Mouse (Mus musculus) heart, embryonic 13.5 days (tissue): Measurements from ENCODE around the gene Izumo2. TPM values are rescaled to one million over a fixed set of nuclear protein-coding genes. Genes with fewer than 3 reads are reported as not detected.
"Not testable (repeated sequence)": the region's sequence is repeated elsewhere in the genome, so short reads cannot be mapped to it uniquely, and the experiment has no call there.

Experiments used
- ATAC-seq: fragments of 200-750 bp; cut with Nextera tagmentation; 2 replicates; pipeline ENCODE4 v1.8.0; 2017; ENCODE audit warnings: moderate TSS enrichment; ENCODE audit not compliant: insufficient number of reproducible peaks, low FRiP score, low TSS enrichment; ENCODE audit errors: extremely low read depth
- H3K27ac ChIP-seq: fragments of 300-500 bp; sonication (generic); replicated peaks from 2 replicates; pipeline ENCODE4 v1.5.1; 2015; ENCODE audit warnings: moderate library complexity, mild to moderate bottlenecking, inconsistent platforms
- H3K27me3 ChIP-seq: fragments of 300-500 bp; sonication (generic); replicated peaks from 2 replicates; pipeline ENCODE4 v1.6.1; 2015; ENCODE audit warnings: mild to moderate bottlenecking, inconsistent platforms
- H3K36me3 ChIP-seq: fragments of 300-500 bp; sonication (generic); 2 replicates; pipeline ENCODE4 v1.6.1; 2015; ENCODE audit warnings: mild to moderate bottlenecking, inconsistent platforms
- H3K4me1 ChIP-seq: fragments of 300-500 bp; sonication (generic); 2 replicates; pipeline ENCODE4 v1.6.1; 2015; ENCODE audit warnings: inconsistent platforms
- H3K4me2 ChIP-seq: fragments of 300-500 bp; sonication (generic); 2 replicates; pipeline ENCODE4 v1.6.1; 2015; ENCODE audit warnings: inconsistent platforms, mild to moderate bottlenecking, moderate library complexity
- H3K4me3 ChIP-seq: fragments of 300-500 bp; sonication (generic); 2 replicates; pipeline ENCODE4 v1.5.1; 2015; ENCODE audit warnings: moderate library complexity, mild to moderate bottlenecking, inconsistent platforms
- H3K9ac ChIP-seq: fragments of 300-500 bp; sonication (generic); 2 replicates; pipeline ENCODE4 v1.6.1; 2015; ENCODE audit warnings: inconsistent platforms, mild to moderate bottlenecking, moderate library complexity
- H3K9me3 ChIP-seq: fragments of 300-500 bp; sonication (generic); 2 replicates; pipeline ENCODE4 v1.6.1; 2016; ENCODE audit warnings: inconsistent platforms
- WGBS: fragments of 180-500 bp; shearing (Covaris S2); methylation state at CpG from one replicate; pipeline ENCODE4 v1.1.7; 2015; ENCODE audit warnings: mixed read lengths; 5-methylcytosine and 5-hydroxymethylcytosine counted together
- polyA plus RNA-seq: library from polyadenylated mRNA; unstranded; fragments of >200 nt; fragmentation: Nextera tagmentation; extraction: Ambion mirVana; gene quantifications from 2 replicates; pipeline ENCODE4 v1.2.1, GENCODE M21; 2015

Izumo2 gene
- polyA plus RNA-seq, 1 experiment from 2014 or later = not detected

DNA sequence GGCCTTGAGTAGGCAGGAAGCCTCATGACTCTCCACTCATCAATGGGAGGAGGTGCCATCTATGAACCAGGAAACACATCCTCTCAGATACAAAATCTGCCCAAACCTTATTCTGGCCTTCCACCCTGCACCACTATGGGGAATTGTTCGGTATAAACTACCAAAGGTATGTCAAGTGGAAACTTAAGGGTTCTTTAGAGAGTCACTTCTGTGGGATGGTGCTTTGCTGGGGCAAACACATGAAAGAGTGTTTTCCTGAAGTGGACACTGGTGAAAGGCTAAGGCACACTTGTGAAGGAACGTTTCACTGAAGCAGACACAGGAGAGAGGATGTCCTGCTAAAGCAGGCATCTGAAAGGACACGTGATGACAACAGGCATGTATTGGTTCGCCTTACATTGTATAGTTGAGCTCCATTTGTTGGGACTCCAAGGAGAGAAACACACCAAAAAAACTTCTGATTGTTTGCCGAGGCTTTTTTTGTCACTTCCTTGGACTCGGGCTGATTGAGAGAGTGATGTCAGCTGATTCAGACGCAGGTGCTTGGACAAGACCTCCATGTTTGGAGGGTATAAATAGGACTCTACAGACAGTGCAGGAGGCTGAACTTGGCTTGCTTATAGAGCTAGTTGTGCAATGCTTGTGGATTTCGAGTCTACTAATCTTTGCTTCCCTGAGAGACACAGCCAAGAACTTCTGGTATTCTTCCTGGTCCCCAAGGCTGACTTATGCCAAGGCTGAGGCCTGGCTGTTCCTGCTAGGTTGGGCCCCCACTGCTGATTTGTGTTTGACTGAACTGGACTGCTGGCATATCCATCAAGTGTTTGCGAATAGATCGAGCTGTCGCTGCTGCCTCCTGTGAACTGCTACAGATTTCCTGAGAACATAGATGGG lies 19.8 kb downstream of the Izumo2 start:
- ATAC-seq = no peak
- Histone ChIP-seq H3K36me3 (no peaks in the 10 kb centered on the region), H3K9ac (no peak overlapping the region), H3K9me3 (peaks cover 6% of the 10 kb centered on the region; the same call in 1 of the 2 replicates), H3K4me1 (no peaks in the 10 kb centered on the region), H3K4me2 (no peak overlapping the region), H3K27me3 (peaks cover 18% of the 10 kb centered on the region; the same call in 1 of the 2 replicates), H3K27ac (no peak overlapping the region), H3K4me3 (no peak overlapping the region)
- 74% methylated on average over 11 of the region's 11 CpGs for WGBS

DNA sequence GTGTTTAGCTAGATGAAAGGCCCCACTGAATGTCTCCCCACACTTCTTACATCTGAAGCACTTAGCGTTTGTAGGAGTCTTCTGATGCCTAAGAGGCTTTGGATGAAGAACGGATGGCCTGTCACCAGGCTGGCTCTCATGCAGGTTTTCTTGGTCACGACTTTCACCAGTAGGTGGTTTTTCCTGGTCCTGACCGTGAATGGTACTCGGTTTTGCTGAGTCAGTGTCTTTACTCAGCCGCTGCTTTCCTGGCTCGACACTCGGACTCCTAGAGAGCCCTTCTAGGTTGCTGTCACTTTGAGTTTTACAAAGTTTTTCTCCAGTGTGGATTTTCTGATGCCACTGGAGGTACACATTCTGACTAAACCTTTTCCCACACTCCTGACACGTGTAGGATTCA lies 25.2 kb downstream of the Izumo2 start:
- 78% methylated on average over 9 of the region's 9 CpGs for WGBS
- H3K27ac ChIP-seq = no peak overlapping the region
- H3K4me3 ChIP-seq = no peak overlapping the region
- no peak for ATAC-seq
- no peak overlapping the region for H3K4me2 ChIP-seq
- H3K9ac ChIP-seq = no peak overlapping the region
- H3K4me1 ChIP-seq = no peaks in the 10 kb centered on the region
- H3K27me3 ChIP-seq = no peaks in the 10 kb centered on the region
- H3K36me3 ChIP-seq = no peaks in the 10 kb centered on the region
- H3K9me3 ChIP-seq = 0 out of 2 replicates have a peak, but pooled peaks cover 6% of the 10 kb centered on the region

DNA sequence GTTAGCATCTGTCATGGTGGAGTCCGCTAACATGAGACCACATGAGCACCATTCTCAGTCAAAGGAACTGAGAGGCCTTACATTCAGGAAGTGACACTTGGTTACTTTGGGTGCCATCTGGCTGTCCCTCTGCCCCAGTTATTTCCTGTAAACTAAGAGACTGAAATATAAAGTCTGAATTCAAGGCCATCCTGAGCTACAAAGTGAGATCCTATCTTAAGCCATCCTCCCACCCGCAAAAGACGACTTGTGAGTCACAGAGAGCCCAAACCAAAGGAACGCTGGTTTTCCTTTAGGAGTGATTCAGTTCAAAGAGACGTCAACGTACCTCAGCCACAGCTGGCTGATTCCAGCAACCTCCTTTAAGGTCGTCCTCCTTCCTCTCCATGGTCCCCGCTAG lies 32.8 kb downstream of the Izumo2 start:
- Histone ChIP-seq H3K4me1 (peaks cover 10% of the 10 kb centered on the region), H3K36me3 (no peaks in the 10 kb centered on the region), H3K4me3 (no peak overlapping the region), H3K9ac (no peak overlapping the region), H3K27me3 (no peaks in the 10 kb centered on the region), H3K9me3 (no peaks in the 10 kb centered on the region), H3K4me2 (no peak overlapping the region), H3K27ac (no peak overlapping the region)
- no peak for ATAC-seq
- WGBS = 70% methylated on average over 8 of the region's 8 CpGs

DNA sequence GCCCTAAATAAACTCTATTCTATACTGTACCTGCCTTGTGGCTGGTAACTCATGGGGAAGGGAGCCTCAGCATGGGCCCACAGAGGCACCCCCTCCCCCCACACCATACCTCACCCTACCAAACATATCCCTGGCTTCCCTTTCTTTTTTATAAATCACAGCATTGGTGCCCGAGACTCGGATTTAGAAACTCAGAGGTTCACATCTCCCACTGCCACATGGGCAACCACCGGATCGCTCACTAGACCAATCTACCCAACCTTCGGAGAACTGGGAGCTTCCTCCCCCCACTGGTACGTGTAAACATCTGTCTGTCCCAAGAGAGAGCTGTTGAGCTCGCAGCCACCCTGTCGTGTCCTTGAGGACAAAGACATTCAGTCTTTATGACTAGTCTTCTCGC lies 35.7 kb downstream of the Izumo2 start:
- 54% methylated on average over 9 of the region's 9 CpGs for WGBS
- no peak for ATAC-seq
- Histone ChIP-seq H3K4me3 (no peak overlapping the region), H3K4me2 (peak overlapping the region; percentile 86; the same call in 1 of the 2 replicates), H3K9me3 (no peaks in the 10 kb centered on the region), H3K9ac (0 out of 2 replicates have a peak overlapping the region, but pooled peaks have one; percentile 80), H3K27ac (no peak overlapping the region), H3K4me1 (peaks cover 24% of the 10 kb centered on the region), H3K36me3 (no peaks in the 10 kb centered on the region), H3K27me3 (no peaks in the 10 kb centered on the region)

DNA sequence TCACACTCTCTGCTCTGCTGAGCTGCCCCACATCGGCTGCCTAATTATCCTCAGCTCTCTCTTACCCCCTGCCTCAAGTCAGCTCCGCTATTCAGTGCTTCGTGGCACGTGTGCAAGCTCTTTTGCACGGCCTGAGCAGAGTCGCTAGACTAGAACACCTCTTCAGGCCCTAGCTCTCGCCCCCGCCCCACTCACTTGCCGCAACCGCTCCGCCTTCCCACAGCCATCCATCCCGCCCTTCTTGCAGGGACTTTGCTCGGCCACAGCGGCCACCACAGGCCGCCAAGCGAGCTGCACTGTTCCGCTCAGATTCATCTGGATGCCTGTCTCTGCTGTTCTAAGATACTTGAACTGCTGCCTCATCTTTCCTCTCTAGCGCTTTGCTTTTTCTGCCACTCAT lies 36.5 kb downstream of the Izumo2 start:
- WGBS = under 1% methylated on average over 18 of the region's 18 CpGs

DNA sequence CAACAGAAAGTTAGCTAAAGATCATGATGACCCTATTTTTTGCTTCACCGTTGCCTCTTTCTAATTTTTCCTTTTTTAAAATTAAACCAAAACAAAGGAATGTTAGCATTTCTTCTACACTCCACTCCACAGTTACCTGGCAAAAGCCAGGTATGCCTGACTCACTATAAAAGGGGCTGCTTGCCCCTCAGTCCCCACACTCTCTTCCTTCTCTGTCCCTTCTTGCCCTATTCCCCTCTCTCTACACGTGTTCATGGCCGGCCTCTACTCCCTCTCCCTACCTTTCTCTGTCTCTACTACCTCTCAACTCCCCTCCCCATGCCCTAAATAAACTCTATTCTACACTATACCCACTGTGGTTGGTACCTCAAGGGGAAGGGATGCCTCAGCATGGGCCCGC lies 38.6 kb downstream of the Izumo2 start:
- Histone ChIP-seq H3K27ac (no peak overlapping the region), H3K27me3 (no peaks in the 10 kb centered on the region), H3K4me2 (peak overlapping the region; percentile 81), H3K9ac (peak overlapping the region; percentile 74; the same call in 1 of the 2 replicates), H3K9me3 (no peaks in the 10 kb centered on the region), H3K36me3 (peaks cover 6% of the 10 kb centered on the region), H3K4me1 (peaks cover 29% of the 10 kb centered on the region), H3K4me3 (peak overlapping the region; percentile 80)
- WGBS = 56% methylated on average over 4 of the region's 4 CpGs
- no peak for ATAC-seq

More for the DNA sequence above, 36.5 kb downstream of the Izumo2 start:
- Histone ChIP-seq H3K4me3 (peak overlapping the region; percentile 56), H3K36me3 (no peaks in the 10 kb centered on the region), H3K4me2 (peak overlapping the region; percentile 86), H3K9ac (peak overlapping the region; percentile 80), H3K9me3 (no peaks in the 10 kb centered on the region), H3K27ac (no peak overlapping the region), H3K27me3 (no peaks in the 10 kb centered on the region), H3K4me1 (peaks cover 29% of the 10 kb centered on the region)
- no peak for ATAC-seq

DNA sequence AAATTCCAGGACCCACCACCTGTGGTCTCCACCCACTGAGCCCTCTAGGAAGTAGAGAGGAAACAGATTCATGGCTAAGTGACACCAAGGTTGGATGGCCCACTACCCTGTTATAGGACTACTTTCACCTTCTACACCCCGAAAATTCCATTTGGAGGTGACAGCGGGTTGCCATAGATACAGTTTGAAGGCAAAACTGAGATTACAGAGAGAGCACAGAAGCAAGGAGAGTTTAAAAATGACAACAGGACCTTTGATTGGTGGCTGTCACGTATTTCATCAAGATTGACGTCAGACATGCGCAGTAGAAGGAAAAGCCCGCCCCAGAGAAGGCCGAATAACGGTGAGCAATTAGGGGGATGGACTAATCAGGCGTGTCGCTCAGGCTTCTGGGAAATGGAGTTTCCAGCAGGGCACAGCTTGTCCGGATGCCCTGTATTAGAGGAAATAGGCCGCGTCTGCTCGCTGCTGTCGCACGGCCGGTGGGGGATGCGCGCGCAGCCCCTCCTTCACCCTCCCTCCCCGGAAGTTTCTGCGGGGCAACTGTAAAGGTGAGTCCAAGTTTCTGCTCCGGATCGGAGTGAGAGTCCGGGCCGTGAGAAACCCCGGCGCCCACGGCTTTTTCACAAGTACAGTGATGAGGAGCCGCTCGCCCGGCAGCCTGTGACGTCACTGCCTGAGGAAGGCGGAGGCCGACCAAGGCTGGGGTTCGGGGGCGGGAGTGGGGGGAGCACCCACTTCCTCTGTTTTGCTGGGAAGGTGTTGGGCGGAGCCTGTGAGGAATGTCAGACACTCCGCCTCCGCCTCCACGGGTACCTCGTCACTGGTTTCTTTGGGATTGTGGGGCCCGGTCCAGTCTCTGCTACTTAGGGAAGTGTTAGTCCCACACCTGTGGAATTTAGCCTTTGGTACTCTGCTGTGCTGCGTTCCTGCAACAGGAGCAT lies 39.8 kb downstream of the Izumo2 start, which contains the start of gene Vrk3:
Gene Vrk3, plus strand, starts transcription at position 313 of the 944 bp plus-strand sequence.
- under 1% methylated on average over 44 of the region's 44 CpGs for WGBS
- Histone ChIP-seq H3K4me3 (peak within 1 kb of the TSS; percentile 80), H3K9me3 (no peaks in the 10 kb centered on the region), H3K4me2 (peak within 1 kb of the TSS; percentile 81), H3K9ac (peak within 1 kb of the TSS; percentile 85), H3K27ac (peak within 1 kb of the TSS; percentile 95), H3K4me1 (peaks cover 29% of the 10 kb centered on the region), H3K36me3 (peaks cover 18% of the 10 kb centered on the region), H3K27me3 (no peaks in the 10 kb centered on the region)
- peak; percentile 93 for ATAC-seq

DNA sequence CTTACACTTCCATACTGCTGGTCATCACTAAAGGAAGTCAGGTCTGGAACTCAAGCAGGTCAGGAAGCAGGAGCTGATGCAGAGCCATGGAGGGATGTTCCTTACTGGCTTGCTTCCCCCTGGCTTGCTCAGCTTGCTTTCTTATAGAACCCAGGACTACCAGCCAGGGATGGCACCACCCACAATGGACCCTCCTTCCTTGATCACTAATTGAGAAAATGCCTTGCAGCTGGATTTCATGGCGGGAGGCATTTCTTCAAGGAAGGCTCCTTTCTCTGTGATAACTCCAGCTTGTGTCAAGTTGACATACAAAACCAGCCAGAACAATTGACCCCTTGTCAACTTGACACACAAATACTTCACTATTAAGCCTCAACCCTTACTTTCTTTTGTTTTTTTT lies 42.4 kb downstream of the Izumo2 start, which contains the start of gene Zfp473:
Gene Zfp473, minus strand, starts transcription at position 101 of the 400 bp plus-strand sequence.
- not testable (repeated sequence) for H3K4me2 ChIP-seq, H3K4me3 ChIP-seq, H3K27ac ChIP-seq, H3K9me3 ChIP-seq, ATAC-seq, H3K9ac ChIP-seq, H3K27me3 ChIP-seq
- Histone ChIP-seq H3K4me1 (peaks cover 18% of the 10 kb centered on the region), H3K36me3 (peaks cover 44% of the 10 kb centered on the region)
- 88% methylated on average over 1 of the region's 1 CpGs for WGBS

DNA sequence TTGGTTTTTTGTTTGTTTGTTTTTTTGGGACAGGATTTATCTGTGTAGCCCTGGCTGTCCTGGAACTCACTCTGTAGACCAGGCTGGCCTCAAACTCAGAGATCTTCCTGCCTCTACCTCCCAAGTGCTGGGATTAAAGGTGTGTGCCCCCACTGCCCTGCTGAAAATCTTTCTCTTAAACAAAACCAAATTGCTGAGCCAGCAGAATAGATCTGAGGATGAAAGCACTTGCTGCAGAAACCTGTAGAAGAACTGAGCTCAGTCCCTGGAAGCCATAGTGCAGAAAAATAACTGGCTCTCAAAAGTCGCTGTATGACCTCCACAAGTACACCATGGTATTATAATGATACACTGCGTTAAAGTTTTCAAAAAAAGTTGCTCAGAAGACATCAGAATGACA lies 48.6 kb downstream of the Izumo2 start:
- 83% methylated on average over 2 of the region's 2 CpGs for WGBS
- no peak overlapping the region for H3K4me3 ChIP-seq
- H3K4me1 ChIP-seq = no peaks in the 10 kb centered on the region

DNA sequence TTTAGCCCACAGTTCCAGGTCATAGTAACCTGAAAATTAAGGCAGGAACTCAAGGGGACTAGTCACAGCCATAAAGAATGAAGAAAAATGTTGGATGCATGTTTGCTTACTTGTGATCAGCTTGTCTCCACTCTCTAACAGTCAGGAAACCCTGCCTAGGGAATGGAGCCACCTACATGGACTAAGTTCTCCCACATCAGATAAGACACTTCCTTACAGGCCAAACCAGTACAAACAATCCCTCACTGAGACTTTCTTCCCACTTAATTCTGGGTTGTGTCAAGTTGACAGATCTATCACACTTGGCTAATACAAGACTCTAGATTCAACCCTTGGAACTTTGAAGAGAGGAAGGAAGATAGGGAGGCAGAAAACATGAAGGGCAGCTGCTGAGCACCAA lies 51.8 kb downstream of the Izumo2 start:
- no peak overlapping the region for H3K27ac ChIP-seq
- H3K9ac ChIP-seq = no peak overlapping the region
- ATAC-seq = no peak
- H3K36me3 ChIP-seq = peaks cover 96% of the 10 kb centered on the region
- H3K4me3 ChIP-seq = no peak overlapping the region
- H3K4me1 ChIP-seq = no peaks in the 10 kb centered on the region
- no peaks in the 10 kb centered on the region for H3K27me3 ChIP-seq
- H3K9me3 ChIP-seq = no peaks in the 10 kb centered on the region
- H3K4me2 ChIP-seq = no peak overlapping the region

More for the DNA sequence above, 48.6 kb downstream of the Izumo2 start:
- peaks cover 99% of the 10 kb centered on the region for H3K36me3 ChIP-seq
- H3K9me3 ChIP-seq = no peaks in the 10 kb centered on the region
- H3K27ac ChIP-seq = no peak overlapping the region
- H3K9ac ChIP-seq = no peak overlapping the region
- H3K27me3 ChIP-seq = no peaks in the 10 kb centered on the region
- no peak overlapping the region for H3K4me2 ChIP-seq
- no peak for ATAC-seq

DNA sequence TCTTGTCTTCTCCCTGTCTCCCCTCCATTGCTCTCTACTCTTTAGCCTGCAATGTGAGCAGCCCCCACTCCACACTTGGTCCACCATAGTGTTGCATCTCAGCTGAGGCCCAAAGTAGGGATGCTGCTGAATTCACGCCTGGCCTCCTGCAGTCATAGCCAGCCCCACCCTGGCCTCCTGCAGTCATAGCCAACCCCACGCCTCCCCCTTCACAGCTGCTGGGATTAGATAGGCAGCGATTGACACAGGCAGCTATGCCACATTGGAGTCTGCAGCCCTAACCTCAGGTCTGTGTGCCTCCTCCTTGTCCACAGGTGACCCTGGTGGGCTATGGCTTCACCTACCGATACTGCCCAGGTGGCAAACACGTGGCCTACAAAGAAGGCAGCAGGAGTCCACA lies 59.6 kb downstream of the Izumo2 start:
- Histone ChIP-seq H3K27me3 (no peaks in the 10 kb centered on the region), H3K36me3 (peaks cover 97% of the 10 kb centered on the region)
- WGBS = 78% methylated on average over 5 of the region's 5 CpGs

More for the DNA sequence above, 59.6 kb downstream of the Izumo2 start:
- no peak for ATAC-seq
- Histone ChIP-seq H3K4me3 (no peak overlapping the region), H3K9me3 (no peaks in the 10 kb centered on the region), H3K27ac (no peak overlapping the region), H3K4me1 (no peaks in the 10 kb centered on the region), H3K4me2 (no peak overlapping the region), H3K9ac (no peak overlapping the region)
